Mouse (Mus musculus): Measurements from ENCODE around the gene Cbwd1. TPM values are rescaled to one million over a fixed set of nuclear protein-coding genes. Genes with fewer than 3 reads are reported as not detected.

Cbwd1 gene
- 17.7 and 23.3 TPM in 2 replicates for polyA plus RNA-seq (2015; fragmentation: Nextera tagmentation; extraction: Ambion mirVana)

- Histone ChIP-seq H3K27ac (ENCODE audit: low read length) (0 out of 2 replicates have a peak within 1 kb of the TSS, but pooled peaks have one; percentile 23), H3K4me3 (ENCODE audit: low read length) (peak within 1 kb of the TSS; percentile 72), H3K9ac (replicated peaks; ENCODE audit: low read length) (peak within 1 kb of the TSS; percentile 86), H3K9me3 (ENCODE audit: low read length) (no peaks in the 10 kb centered on the region), H3K4me1 (ENCODE audit: insufficient read depth, low read length) (peaks cover 10% of the 10 kb centered on the region), H3K4me2 (replicated peaks; ENCODE audit: low read depth, low read length) (peak within 1 kb of the TSS; percentile 55), H3K36me3 (ENCODE audit: insufficient read depth, low read length) (peaks cover under 1% of the 10 kb centered on the region; the same call in 1 of the 2 replicates), H3K27me3 (ENCODE audit: insufficient read depth, low read length) (no peaks in the 10 kb centered on the region)
- peak; percentile 99 for ATAC-seq (ENCODE audit: low FRiP score, low TSS enrichment)
- WGBS: under 1% methylated on average over 36 of the region's 36 CpGs
Measured at GRCm38 (mm10) chr19:24961172-24961962, at the start of gene Cbwd1. Gene Cbwd1, minus strand, starts transcription at chr19:24961610.

DNA sequence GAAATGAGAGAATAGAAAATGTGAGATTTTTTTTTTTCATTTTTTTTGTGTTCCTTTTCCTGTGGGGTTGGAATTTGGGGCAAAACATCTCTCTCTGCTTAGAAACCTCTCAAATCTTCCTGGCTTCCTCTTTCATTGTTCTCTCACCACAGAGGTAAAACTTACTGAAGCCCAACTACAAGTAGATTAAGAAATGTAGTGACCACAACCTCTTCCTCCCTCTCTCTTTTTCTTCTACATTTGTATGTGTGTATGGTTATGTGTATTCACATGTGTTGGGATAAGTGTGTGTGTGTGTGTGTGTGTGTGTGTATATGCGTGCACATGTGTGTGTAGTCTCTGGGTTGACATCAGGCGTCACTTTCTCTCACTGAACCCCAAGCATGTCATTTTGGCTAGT is 47.1 kb upstream of the Cbwd1 start:
- no peaks in the 10 kb centered on the region for H3K27me3 ChIP-seq (ENCODE audit: insufficient read depth, low read length)
- H3K9me3 ChIP-seq (ENCODE audit: low read length): no peaks in the 10 kb centered on the region
- H3K4me2 ChIP-seq (replicated peaks; ENCODE audit: low read depth, low read length): no peak overlapping the region
- H3K4me1 ChIP-seq (ENCODE audit: insufficient read depth, low read length): 0 out of 2 replicates have a peak, but pooled peaks cover 3% of the 10 kb centered on the region
- no peaks in the 10 kb centered on the region for H3K36me3 ChIP-seq (ENCODE audit: insufficient read depth, low read length)
- ATAC-seq (ENCODE audit: low FRiP score, low TSS enrichment): no peak
- WGBS: 89% methylated on average over 2 of the region's 2 CpGs
- no peak overlapping the region for H3K27ac ChIP-seq (ENCODE audit: low read length)
- H3K4me3 ChIP-seq (ENCODE audit: low read length): no peak overlapping the region
- no peak overlapping the region for H3K9ac ChIP-seq (replicated peaks; ENCODE audit: low read length)

DNA sequence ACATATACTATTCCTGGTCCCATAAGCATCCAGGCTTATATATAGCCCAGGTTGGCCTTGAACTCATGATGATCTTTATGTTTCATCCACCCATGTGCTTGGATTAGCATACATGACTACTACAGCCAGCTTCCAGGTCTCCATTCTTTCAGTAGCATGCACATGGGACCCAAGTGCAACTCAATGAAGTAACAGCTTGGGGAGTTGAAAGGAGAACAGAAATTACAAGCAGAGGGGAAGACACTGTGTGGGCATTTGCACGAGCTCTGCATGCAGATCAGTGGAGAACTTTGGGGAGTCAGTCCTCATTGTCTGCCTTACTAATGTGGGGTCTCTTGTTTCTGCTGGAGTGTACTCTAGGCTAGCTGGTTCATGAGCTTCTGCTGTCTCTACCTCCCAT is 45.3 kb upstream of the Cbwd1 start:
- no peak for ATAC-seq (ENCODE audit: low FRiP score, low TSS enrichment)
- no peak overlapping the region for H3K9ac ChIP-seq (replicated peaks; ENCODE audit: low read length)
- H3K4me1 ChIP-seq (ENCODE audit: insufficient read depth, low read length): 0 out of 2 replicates have a peak, but pooled peaks cover 3% of the 10 kb centered on the region
- H3K27me3 ChIP-seq (ENCODE audit: insufficient read depth, low read length): peaks cover 6% of the 10 kb centered on the region; the same call in 1 of the 2 replicates
- no peaks in the 10 kb centered on the region for H3K9me3 ChIP-seq (ENCODE audit: low read length)
- H3K4me3 ChIP-seq (ENCODE audit: low read length): no peak overlapping the region
- 86% methylated on average over 1 of the region's 1 CpGs for WGBS
- no peaks in the 10 kb centered on the region for H3K36me3 ChIP-seq (ENCODE audit: insufficient read depth, low read length)
- no peak overlapping the region for H3K27ac ChIP-seq (ENCODE audit: low read length)
- no peak overlapping the region for H3K4me2 ChIP-seq (replicated peaks; ENCODE audit: low read depth, low read length)

GRCm38 (mm10) chr19:25003810-25004209 is 42.4 kb upstream of the Cbwd1 start:
- Histone ChIP-seq H3K9ac (replicated peaks; ENCODE audit: low read length) (no peak overlapping the region), H3K4me2 (replicated peaks; ENCODE audit: low read depth, low read length) (no peak overlapping the region), H3K4me1 (ENCODE audit: insufficient read depth, low read length) (peaks cover 8% of the 10 kb centered on the region; the same call in 1 of the 2 replicates), H3K36me3 (ENCODE audit: insufficient read depth, low read length) (no peaks in the 10 kb centered on the region), H3K4me3 (ENCODE audit: low read length) (no peak overlapping the region), H3K9me3 (ENCODE audit: low read length) (no peaks in the 10 kb centered on the region), H3K27me3 (ENCODE audit: insufficient read depth, low read length) (peaks cover 25% of the 10 kb centered on the region; the same call in 1 of the 2 replicates), H3K27ac (ENCODE audit: low read length) (no peak overlapping the region)
- WGBS: 61% methylated on average over 4 of the region's 4 CpGs
- no peak for ATAC-seq (ENCODE audit: low FRiP score, low TSS enrichment)

GRCm38 (mm10) chr19:25002828-25003227 is 41.4 kb upstream of the Cbwd1 start:
- H3K4me1 ChIP-seq (ENCODE audit: insufficient read depth, low read length): peaks cover 8% of the 10 kb centered on the region; the same call in 1 of the 2 replicates
- no peak overlapping the region for H3K27ac ChIP-seq (ENCODE audit: low read length)
- H3K9me3 ChIP-seq (ENCODE audit: low read length): no peaks in the 10 kb centered on the region
- ATAC-seq (ENCODE audit: low FRiP score, low TSS enrichment): no peak
- H3K9ac ChIP-seq (replicated peaks; ENCODE audit: low read length): no peak overlapping the region
- 75% methylated on average over 3 of the region's 3 CpGs for WGBS
- H3K4me3 ChIP-seq (ENCODE audit: low read length): no peak overlapping the region
- H3K27me3 ChIP-seq (ENCODE audit: insufficient read depth, low read length): peaks cover 27% of the 10 kb centered on the region
- H3K4me2 ChIP-seq (replicated peaks; ENCODE audit: low read depth, low read length): no peak overlapping the region
- H3K36me3 ChIP-seq (ENCODE audit: insufficient read depth, low read length): no peaks in the 10 kb centered on the region

GRCm38 (mm10) chr19:25002032-25002431 is 40.6 kb upstream of the Cbwd1 start:
- no peak overlapping the region for H3K27ac ChIP-seq (ENCODE audit: low read length)
- H3K27me3 ChIP-seq (ENCODE audit: insufficient read depth, low read length): peaks cover 27% of the 10 kb centered on the region
- H3K4me3 ChIP-seq (ENCODE audit: low read length): no peak overlapping the region
- H3K4me2 ChIP-seq (replicated peaks; ENCODE audit: low read depth, low read length): no peak overlapping the region
- WGBS: 89% methylated on average over 6 of the region's 6 CpGs
- H3K36me3 ChIP-seq (ENCODE audit: insufficient read depth, low read length): no peaks in the 10 kb centered on the region
- ATAC-seq (ENCODE audit: low FRiP score, low TSS enrichment): no peak
- no peak overlapping the region for H3K9ac ChIP-seq (replicated peaks; ENCODE audit: low read length)
- no peaks in the 10 kb centered on the region for H3K9me3 ChIP-seq (ENCODE audit: low read length)
- H3K4me1 ChIP-seq (ENCODE audit: insufficient read depth, low read length): peaks cover 8% of the 10 kb centered on the region; the same call in 1 of the 2 replicates

DNA sequence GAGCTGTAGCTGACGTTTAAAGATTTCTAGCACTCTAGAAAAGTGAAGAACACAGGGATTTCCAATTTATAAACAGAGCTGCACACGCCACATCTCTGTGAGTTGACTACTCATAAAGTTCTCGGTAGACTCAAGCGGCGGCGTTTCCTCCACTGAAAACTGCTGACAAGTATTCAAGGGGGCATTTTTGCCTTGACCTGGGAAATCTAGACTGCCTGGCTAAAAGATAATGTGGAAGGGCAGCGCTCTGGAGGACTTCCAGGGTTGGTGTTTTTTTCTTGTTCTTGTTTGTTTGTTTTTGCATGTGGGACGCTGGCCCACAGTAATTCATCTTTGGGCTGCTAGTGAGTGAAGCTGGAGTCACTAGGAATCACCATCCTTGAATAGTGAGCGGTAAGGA is 38.7 kb upstream of the Cbwd1 start:
- Histone ChIP-seq H3K9me3 (ENCODE audit: low read length) (no peaks in the 10 kb centered on the region), H3K4me3 (ENCODE audit: low read length) (peak overlapping the region; percentile 69), H3K27me3 (ENCODE audit: insufficient read depth, low read length) (peaks cover 27% of the 10 kb centered on the region), H3K36me3 (ENCODE audit: insufficient read depth, low read length) (no peaks in the 10 kb centered on the region), H3K27ac (ENCODE audit: low read length) (no peak overlapping the region), H3K9ac (replicated peaks; ENCODE audit: low read length) (peak overlapping the region; percentile 76; the same call in 1 of the 2 replicates), H3K4me2 (replicated peaks; ENCODE audit: low read depth, low read length) (peak overlapping the region; percentile 97), H3K4me1 (ENCODE audit: insufficient read depth, low read length) (peaks cover 8% of the 10 kb centered on the region; the same call in 1 of the 2 replicates)
- ATAC-seq (ENCODE audit: low FRiP score, low TSS enrichment): no peak
- 16% methylated on average over 9 of the region's 9 CpGs for WGBS

DNA sequence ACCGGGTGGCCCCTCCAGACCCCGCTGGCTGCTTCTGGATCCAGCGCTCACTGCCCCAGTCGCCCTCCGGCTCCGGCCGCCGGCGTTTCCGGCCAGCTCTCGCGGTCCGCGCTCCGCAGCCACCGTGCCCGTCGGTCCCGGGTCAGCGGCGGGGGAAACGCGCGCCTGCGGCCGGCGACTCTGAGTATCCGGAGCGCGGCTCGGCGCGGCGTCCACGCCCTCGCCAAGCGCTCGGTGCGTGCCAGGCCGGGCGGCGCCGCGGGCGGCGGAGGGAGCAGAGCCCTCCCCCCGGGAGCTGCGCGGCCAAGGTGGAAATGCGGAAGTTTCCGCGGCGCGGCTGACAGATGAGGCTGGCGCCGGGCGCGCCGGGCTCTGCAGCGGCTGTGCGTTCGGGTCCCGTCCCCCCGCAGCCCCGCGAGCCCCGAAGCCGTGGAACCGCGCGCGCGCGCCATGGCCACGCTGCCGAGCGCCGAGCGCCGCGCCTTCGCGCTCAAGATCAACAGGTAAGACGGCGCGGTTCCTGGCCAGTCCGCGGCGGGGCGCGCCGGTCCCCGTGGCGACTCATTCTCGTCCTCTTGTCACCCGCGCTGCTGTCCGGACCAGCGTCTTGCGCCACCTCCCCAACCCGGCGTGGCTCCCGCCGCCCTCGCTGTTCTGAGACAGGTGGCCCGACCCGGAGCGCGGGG is 37.9 kb upstream of the Cbwd1 start, which contains the start of gene Dock8:
Gene Dock8, plus strand, starts transcription at position 334 of the 686 bp plus-strand sequence.
- 0 out of 2 replicates have a peak within 1 kb of the TSS, but pooled peaks have one; percentile 39 for H3K27ac ChIP-seq (ENCODE audit: low read length)

GRCm38 (mm10) chr19:24998561-24998960 is 37.2 kb upstream of the Cbwd1 start:
- Histone ChIP-seq H3K9ac (replicated peaks; ENCODE audit: low read length) (peak overlapping the region; percentile 76), H3K4me3 (ENCODE audit: low read length) (peak overlapping the region; percentile 69; the same call in 1 of the 2 replicates), H3K27me3 (ENCODE audit: insufficient read depth, low read length) (peaks cover 27% of the 10 kb centered on the region)

More for the DNA sequence above, 37.9 kb upstream of the Cbwd1 start, which contains the start of gene Dock8:
- H3K4me1 ChIP-seq (ENCODE audit: insufficient read depth, low read length): peaks cover 8% of the 10 kb centered on the region; the same call in 1 of the 2 replicates
- ATAC-seq (ENCODE audit: low FRiP score, low TSS enrichment): peak; percentile 86
- H3K9me3 ChIP-seq (ENCODE audit: low read length): no peaks in the 10 kb centered on the region
- H3K36me3 ChIP-seq (ENCODE audit: insufficient read depth, low read length): no peaks in the 10 kb centered on the region
- peak within 1 kb of the TSS; percentile 76 for H3K9ac ChIP-seq (replicated peaks; ENCODE audit: low read length)
- H3K4me3 ChIP-seq (ENCODE audit: low read length): peak within 1 kb of the TSS; percentile 69
- peaks cover 27% of the 10 kb centered on the region for H3K27me3 ChIP-seq (ENCODE audit: insufficient read depth, low read length)
- under 1% methylated on average over 109 of the region's 109 CpGs for WGBS
- peak within 1 kb of the TSS; percentile 97 for H3K4me2 ChIP-seq (replicated peaks; ENCODE audit: low read depth, low read length)

More at GRCm38 (mm10) chr19:24998561-24998960, 37.2 kb upstream of the Cbwd1 start:
- Histone ChIP-seq H3K36me3 (ENCODE audit: insufficient read depth, low read length) (no peaks in the 10 kb centered on the region), H3K27ac (ENCODE audit: low read length) (no peak overlapping the region), H3K9me3 (ENCODE audit: low read length) (no peaks in the 10 kb centered on the region), H3K4me1 (ENCODE audit: insufficient read depth, low read length) (peaks cover 5% of the 10 kb centered on the region; the same call in 1 of the 2 replicates), H3K4me2 (replicated peaks; ENCODE audit: low read depth, low read length) (peak overlapping the region; percentile 97)
- ATAC-seq (ENCODE audit: low FRiP score, low TSS enrichment): no peak
- 72% methylated on average over 5 of the region's 5 CpGs for WGBS

Data from kidney, embryonic 16.5 days (tissue).